Mouse (Mus musculus): ENCODE data around the gene Rcan2. TPM values are rescaled to one million over a fixed set of nuclear protein-coding genes. Genes with fewer than 3 reads are reported as not detected.

Rcan2 gene
- total RNA-seq (2014; rRNA removed) (3.1 and 4.0 TPM in 2 replicates), polyA plus RNA-seq (2012; rRNA removed) (1.4 and 6.3 TPM in 2 replicates)

GRCm38 (mm10) chr17:43801077-43801476 is at the start of gene Rcan2:
Gene Rcan2 (plus strand): TSS chr17:43801351.
- no peaks in the 10 kb centered on the region for H3K79me2 ChIP-seq (ENCODE audit: control insufficient read depth, insufficient read depth, low read length)

GRCm38 (mm10) chr17:43752811-43753210 is 48.3 kb upstream of the Rcan2 start:
- Histone ChIP-seq H3K36me3 (ENCODE audit: control insufficient read depth, insufficient read depth, low read length) (peaks cover 19% of the 10 kb centered on the region), H3K27ac (replicated peaks; ENCODE audit: insufficient read depth, low read depth, low read length) (no peak overlapping the region), H3K4me3 (ENCODE audit: insufficient read depth, low read depth, low read length) (no peak overlapping the region), H3K79me2 (ENCODE audit: control insufficient read depth, insufficient read depth, low read length) (no peaks in the 10 kb centered on the region), H3K9ac (ENCODE audit: low read depth, low read length) (no peak overlapping the region), H3K27me3 (ENCODE audit: control insufficient read depth, insufficient read depth, low read length) (no peaks in the 10 kb centered on the region), H3K4me1 (ENCODE audit: control insufficient read depth, insufficient read depth, low read length) (no peaks in the 10 kb centered on the region)
- 74% methylated on average over 1 of the region's 1 CpGs for WGBS
- TF ChIP-seq CTCF (IDR thresholded peaks at IDR 0.05; ENCODE audit: low read depth, low read length) (no peak), POLR2A (IDR thresholded peaks at IDR 0.05; ENCODE audit: extremely low read depth, insufficient read depth, low read length) (no peak)
- no peak for DNase-seq (ENCODE audit: extremely low read depth, low read depth, low spot score)

More at GRCm38 (mm10) chr17:43801077-43801476, at the start of gene Rcan2:
- DNase-seq (ENCODE audit: extremely low read depth, low read depth, low spot score) = peak; percentile 33
- Histone ChIP-seq H3K4me1 (ENCODE audit: control insufficient read depth, insufficient read depth, low read length) (peaks cover 5% of the 10 kb centered on the region), H3K27ac (replicated peaks; ENCODE audit: insufficient read depth, low read depth, low read length) (no peak within 1 kb of the TSS), H3K27me3 (ENCODE audit: control insufficient read depth, insufficient read depth, low read length) (0 out of 2 replicates have a peak, but pooled peaks cover 5% of the 10 kb centered on the region), H3K9ac (ENCODE audit: low read depth, low read length) (peak within 1 kb of the TSS; percentile 54), H3K36me3 (ENCODE audit: control insufficient read depth, insufficient read depth, low read length) (no peaks in the 10 kb centered on the region), H3K4me3 (ENCODE audit: insufficient read depth, low read depth, low read length) (peak within 1 kb of the TSS; percentile 50; the same call in 1 of the 2 replicates)
- TF ChIP-seq POLR2A (IDR thresholded peaks at IDR 0.05; ENCODE audit: extremely low read depth, insufficient read depth, low read length) (no peak), CTCF (IDR thresholded peaks at IDR 0.05; ENCODE audit: low read depth, low read length) (peak; percentile 74)
- 4% methylated on average over 7 of the region's 7 CpGs for WGBS

GRCm38 (mm10) chr17:43754687-43755086 is 46.5 kb upstream of the Rcan2 start:
- Histone ChIP-seq H3K27me3 (ENCODE audit: control insufficient read depth, insufficient read depth, low read length) (no peaks in the 10 kb centered on the region), H3K27ac (replicated peaks; ENCODE audit: insufficient read depth, low read depth, low read length) (no peak overlapping the region), H3K9ac (ENCODE audit: low read depth, low read length) (no peak overlapping the region), H3K4me1 (ENCODE audit: control insufficient read depth, insufficient read depth, low read length) (no peaks in the 10 kb centered on the region), H3K4me3 (ENCODE audit: insufficient read depth, low read depth, low read length) (no peak overlapping the region), H3K79me2 (ENCODE audit: control insufficient read depth, insufficient read depth, low read length) (no peaks in the 10 kb centered on the region), H3K36me3 (ENCODE audit: control insufficient read depth, insufficient read depth, low read length) (peaks cover 12% of the 10 kb centered on the region)
- DNase-seq (ENCODE audit: extremely low read depth, low read depth, low spot score) = no peak
- 73% methylated on average over 5 of the region's 5 CpGs for WGBS
- no peak for TF ChIP-seq CTCF (IDR thresholded peaks at IDR 0.05; ENCODE audit: low read depth, low read length)
- no peak for TF ChIP-seq POLR2A (IDR thresholded peaks at IDR 0.05; ENCODE audit: extremely low read depth, insufficient read depth, low read length)

- DNase-seq (ENCODE audit: extremely low read depth, low read depth, low spot score) = peak; percentile 16
- Histone ChIP-seq H3K79me2 (ENCODE audit: control insufficient read depth, insufficient read depth, low read length) (no peaks in the 10 kb centered on the region), H3K27ac (replicated peaks; ENCODE audit: insufficient read depth, low read depth, low read length) (no peak overlapping the region), H3K4me1 (ENCODE audit: control insufficient read depth, insufficient read depth, low read length) (no peaks in the 10 kb centered on the region), H3K9ac (ENCODE audit: low read depth, low read length) (no peak overlapping the region), H3K36me3 (ENCODE audit: control insufficient read depth, insufficient read depth, low read length) (no peaks in the 10 kb centered on the region), H3K4me3 (ENCODE audit: insufficient read depth, low read depth, low read length) (no peak overlapping the region), H3K27me3 (ENCODE audit: control insufficient read depth, insufficient read depth, low read length) (no peaks in the 10 kb centered on the region)
- TF ChIP-seq CTCF (IDR thresholded peaks at IDR 0.05; ENCODE audit: low read depth, low read length) = peak; percentile 14; the same call in 1 of the 2 replicates
- TF ChIP-seq POLR2A (IDR thresholded peaks at IDR 0.05; ENCODE audit: extremely low read depth, insufficient read depth, low read length) = no peak
- 66% methylated on average over 15 of the region's 15 CpGs for WGBS
These were observed 42.4 kb upstream of the Rcan2 start for GRCm38 (mm10) chr17:43758607-43759259.

GRCm38 (mm10) chr17:43784531-43784930 is 16.6 kb upstream of the Rcan2 start:
- H3K79me2 ChIP-seq (ENCODE audit: control insufficient read depth, insufficient read depth, low read length) = no peaks in the 10 kb centered on the region
- DNase-seq (ENCODE audit: extremely low read depth, low read depth, low spot score) = no peak
- no peak overlapping the region for H3K27ac ChIP-seq (replicated peaks; ENCODE audit: insufficient read depth, low read depth, low read length)
- H3K9ac ChIP-seq (ENCODE audit: low read depth, low read length) = no peak overlapping the region
- WGBS = 76% methylated on average over 4 of the region's 4 CpGs
- H3K36me3 ChIP-seq (ENCODE audit: control insufficient read depth, insufficient read depth, low read length) = no peaks in the 10 kb centered on the region
- no peak for TF ChIP-seq POLR2A (IDR thresholded peaks at IDR 0.05; ENCODE audit: extremely low read depth, insufficient read depth, low read length)
- no peak for TF ChIP-seq CTCF (IDR thresholded peaks at IDR 0.05; ENCODE audit: low read depth, low read length)
- H3K4me3 ChIP-seq (ENCODE audit: insufficient read depth, low read depth, low read length) = no peak overlapping the region
- no peaks in the 10 kb centered on the region for H3K27me3 ChIP-seq (ENCODE audit: control insufficient read depth, insufficient read depth, low read length)
- H3K4me1 ChIP-seq (ENCODE audit: control insufficient read depth, insufficient read depth, low read length) = no peaks in the 10 kb centered on the region

GRCm38 (mm10) chr17:43788222-43788621 is 12.9 kb upstream of the Rcan2 start:
- Histone ChIP-seq H3K4me3 (ENCODE audit: insufficient read depth, low read depth, low read length) (no peak overlapping the region), H3K79me2 (ENCODE audit: control insufficient read depth, insufficient read depth, low read length) (no peaks in the 10 kb centered on the region), H3K27ac (replicated peaks; ENCODE audit: insufficient read depth, low read depth, low read length) (no peak overlapping the region), H3K36me3 (ENCODE audit: control insufficient read depth, insufficient read depth, low read length) (no peaks in the 10 kb centered on the region), H3K4me1 (ENCODE audit: control insufficient read depth, insufficient read depth, low read length) (no peaks in the 10 kb centered on the region), H3K9ac (ENCODE audit: low read depth, low read length) (no peak overlapping the region), H3K27me3 (ENCODE audit: control insufficient read depth, insufficient read depth, low read length) (no peaks in the 10 kb centered on the region)
- TF ChIP-seq CTCF (IDR thresholded peaks at IDR 0.05; ENCODE audit: low read depth, low read length) (no peak), POLR2A (IDR thresholded peaks at IDR 0.05; ENCODE audit: extremely low read depth, insufficient read depth, low read length) (no peak)
- no peak for DNase-seq (ENCODE audit: extremely low read depth, low read depth, low spot score)
- WGBS = 91% methylated on average over 5 of the region's 5 CpGs
